Mouse (Mus musculus) left cerebral cortex, postnatal 4 days (tissue): Measurements from ENCODE around the gene Rtp4. TPM values are rescaled to one million over a fixed set of nuclear protein-coding genes. Genes with fewer than 3 reads are reported as not detected.

Source experiments
- DNase-seq: peaks from one replicate; pipeline ENCODE4 v3.0.0-alpha.2; 2022
- intact Hi-C: fragments of 180-260 bp; cut with DNase I; formaldehyde crosslinking; loops from one replicate; pipeline ENCODE4 v1.15.1; 2025
- total RNA-seq, 2 experiments: library from RNA; stranded (reverse); gene quantifications; 2 replicates each; pipeline ENCODE4 v1.2.3; 2021

The Rtp4 gene
- total RNA-seq, 2 experiments from 2014 or later: 0.93 to 1.1 TPM

GRCm38 (mm10) chr16:23557669-23558068 lies 37.6 kb downstream of the Rtp4 start:
- intact Hi-C loops: no loop called here
- DNase-seq: no peak

DNA sequence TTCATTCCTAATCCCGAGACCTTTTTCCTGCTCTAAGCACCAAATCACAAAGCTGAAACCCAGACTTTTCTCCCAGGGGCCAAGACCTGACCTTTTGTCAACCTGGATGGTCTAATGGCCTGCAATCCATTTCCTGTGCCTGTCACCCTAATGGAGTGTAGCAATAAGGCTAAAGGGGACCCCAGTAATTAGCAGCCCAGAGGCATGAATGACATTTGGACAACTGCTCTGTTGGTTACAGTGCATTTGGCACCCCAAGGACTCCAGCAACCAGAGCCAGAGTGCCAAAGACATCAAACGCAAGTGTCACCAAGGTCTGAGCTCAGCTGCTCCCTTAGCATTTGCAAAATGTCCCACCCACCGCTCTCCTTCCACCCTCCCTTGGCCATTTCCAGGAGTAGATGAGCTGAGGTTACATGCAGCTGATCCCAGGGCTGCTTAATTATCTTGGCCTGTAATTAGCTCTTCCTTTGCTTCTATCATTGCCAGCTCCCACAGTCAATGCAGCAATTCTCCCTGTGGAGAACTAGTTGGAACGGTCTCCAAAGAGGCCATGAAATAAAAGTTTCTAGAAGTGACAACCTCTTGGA lies 48.4 kb downstream of the Rtp4 start:
- DNase-seq: peak; percentile 48

GRCm38 (mm10) chr16:23574561-23574960 lies 54.5 kb downstream of the Rtp4 start:
- intact Hi-C loops: no loop called here
- DNase-seq: peak; percentile 23

More for the DNA sequence above, 48.4 kb downstream of the Rtp4 start:
- intact Hi-C loops: no loop called here

GRCm38 (mm10) chr16:23591119-23592105 lies 71.3 kb downstream of the Rtp4 start:
- DNase-seq: no peak
- intact Hi-C loops: no loop called here

DNA sequence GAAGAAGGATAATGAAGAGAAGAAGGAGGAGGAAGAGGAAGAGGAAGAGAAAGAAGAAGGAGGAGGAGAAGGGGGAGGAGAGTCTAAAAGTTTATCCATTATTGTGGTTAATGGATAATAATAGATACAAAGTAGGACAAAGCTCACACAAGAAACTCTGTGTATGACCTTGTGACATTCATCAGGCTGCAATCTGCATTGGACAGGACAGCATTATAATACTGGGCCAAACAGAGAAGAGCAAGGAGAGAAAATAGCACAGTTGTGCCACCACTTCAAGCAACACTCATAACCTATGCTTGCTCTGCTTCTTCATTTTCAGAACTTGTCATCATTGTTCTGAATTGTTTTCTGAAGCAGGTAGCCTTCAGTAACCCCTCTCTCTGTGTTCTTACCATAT lies 72.4 kb downstream of the Rtp4 start:
- no peak for DNase-seq
- intact Hi-C loops: no loop called here

- intact Hi-C loops: no loop called here
These were observed 76.6 kb downstream of the Rtp4 start for GRCm38 (mm10) chr16:23596696-23597095.

GRCm38 (mm10) chr16:23597968-23598367 lies 77.9 kb downstream of the Rtp4 start:
- DNase-seq: no peak
- intact Hi-C loops: no loop called here

More at GRCm38 (mm10) chr16:23596696-23597095, 76.6 kb downstream of the Rtp4 start:
- no peak for DNase-seq

- no peak for DNase-seq
- intact Hi-C loops: no loop called here
These were observed 86.1 kb downstream of the Rtp4 start for GRCm38 (mm10) chr16:23606220-23606619.

DNA sequence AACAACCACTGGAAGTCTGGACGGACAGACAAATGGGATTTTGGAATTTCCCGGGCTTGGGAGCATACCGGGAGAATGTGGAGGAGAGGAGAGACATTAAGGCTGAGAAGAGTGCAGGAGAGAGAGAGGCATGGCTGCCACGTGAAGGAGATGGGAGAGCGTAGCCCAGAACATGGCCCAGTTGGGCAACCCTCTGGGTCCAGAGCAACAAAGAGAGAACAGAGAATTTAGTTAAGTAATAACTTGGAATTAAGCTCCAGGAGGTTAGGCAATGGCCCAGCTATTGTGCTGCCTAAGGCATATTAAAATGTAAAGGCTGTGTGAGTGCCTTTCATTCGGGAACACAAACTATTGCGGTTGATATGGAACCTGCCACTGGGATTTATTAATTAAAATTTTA lies 86.6 kb downstream of the Rtp4 start:
- DNase-seq: no peak
- intact Hi-C loops: no loop called here

GRCm38 (mm10) chr16:23607911-23608410 lies 87.9 kb downstream of the Rtp4 start:
- no peak for DNase-seq
- intact Hi-C loops: no loop called here

- intact Hi-C loops: no loop called here
- DNase-seq: peak; percentile 67
These were observed 89.7 kb downstream of the Rtp4 start for GRCm38 (mm10) chr16:23609748-23610185.

- intact Hi-C loops: no loop called here
- peak; percentile 10 for DNase-seq
These were observed 104.1 kb downstream of the Rtp4 start for GRCm38 (mm10) chr16:23624205-23624604.

- no peak for DNase-seq
- intact Hi-C loops: no loop called here
These were observed 111.4 kb downstream of the Rtp4 start for GRCm38 (mm10) chr16:23631531-23631930.

- intact Hi-C loops: no loop called here
- DNase-seq: peak; percentile 13
These were observed 112.6 kb downstream of the Rtp4 start for GRCm38 (mm10) chr16:23632681-23633080.

DNA sequence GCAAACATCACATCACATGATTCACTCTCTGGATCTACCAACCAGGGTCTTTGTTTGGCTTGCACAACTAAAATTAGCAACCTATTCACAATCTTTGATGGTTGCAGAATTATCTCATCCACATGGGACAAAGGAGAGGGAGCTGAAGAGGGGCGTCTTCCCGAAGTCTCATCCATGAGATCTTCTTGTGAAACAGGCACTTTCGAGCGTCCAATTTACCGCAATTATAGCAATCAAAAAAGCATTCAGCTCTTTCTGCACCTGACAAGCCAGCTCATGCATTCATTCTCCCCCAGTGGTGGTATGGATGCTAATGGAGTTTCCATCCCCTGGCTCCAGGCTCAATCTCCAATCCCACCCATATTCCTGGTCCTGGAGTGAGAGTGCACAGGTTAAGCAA lies 132.9 kb downstream of the Rtp4 start:
- intact Hi-C loops: no loop called here

GRCm38 (mm10) chr16:23653479-23653878 lies 133.4 kb downstream of the Rtp4 start:
- intact Hi-C loops: no loop called here
- no peak for DNase-seq

More for the DNA sequence above, 132.9 kb downstream of the Rtp4 start:
- no peak for DNase-seq

GRCm38 (mm10) chr16:23659597-23660531 lies 139.8 kb downstream of the Rtp4 start:
- no peak for DNase-seq

More at GRCm38 (mm10) chr16:23659597-23660531, 139.8 kb downstream of the Rtp4 start:
- intact Hi-C loops: no loop called here
